Mouse (Mus musculus): Measurements from ENCODE around the gene Auh.

Gene Auh

GRCm38 (mm10) chr13:52924457-52924856 is 5.0 kb downstream of the Auh start:
- no peak for DNase-seq (ENCODE audit: low read depth, low spot score)

- DNase-seq (ENCODE audit: low read depth, low spot score) = no peak
Observed at GRCm38 (mm10) chr13:52921966-52922365, 7.5 kb downstream of the Auh start.

GRCm38 (mm10) chr13:52921065-52921825 is 8.2 kb downstream of the Auh start:
- no peak for DNase-seq (ENCODE audit: low read depth, low spot score)

- no peak for DNase-seq (ENCODE audit: low read depth, low spot score)
Observed at GRCm38 (mm10) chr13:52919790-52920352, 9.6 kb downstream of the Auh start.

- no peak for DNase-seq (ENCODE audit: low read depth, low spot score)
Observed at GRCm38 (mm10) chr13:52918333-52918732, 11.1 kb downstream of the Auh start.

- no peak for DNase-seq (ENCODE audit: low read depth, low spot score)
Observed at GRCm38 (mm10) chr13:52914591-52915110, 14.8 kb downstream of the Auh start.

GRCm38 (mm10) chr13:52913926-52914325 is 15.6 kb downstream of the Auh start:
- no peak for DNase-seq (ENCODE audit: low read depth, low spot score)

- peak; percentile 63 for DNase-seq (ENCODE audit: low read depth, low spot score)
Observed at GRCm38 (mm10) chr13:52912495-52912894, 17.0 kb downstream of the Auh start.

- DNase-seq (ENCODE audit: low read depth, low spot score) = no peak
Observed at GRCm38 (mm10) chr13:52911259-52911658, 18.2 kb downstream of the Auh start.

- no peak for DNase-seq (ENCODE audit: low read depth, low spot score)
Observed at GRCm38 (mm10) chr13:52906296-52906695, 23.2 kb downstream of the Auh start.

GRCm38 (mm10) chr13:52904175-52904574 is 25.3 kb downstream of the Auh start:
- DNase-seq (ENCODE audit: low read depth, low spot score) = peak; percentile 33

- DNase-seq (ENCODE audit: low read depth, low spot score) = peak; percentile 50
Observed at GRCm38 (mm10) chr13:52903767-52904166, 25.7 kb downstream of the Auh start.

- DNase-seq (ENCODE audit: low read depth, low spot score) = no peak
Observed at GRCm38 (mm10) chr13:52902517-52902916, 27.0 kb downstream of the Auh start.

- DNase-seq (ENCODE audit: low read depth, low spot score) = no peak
Observed at GRCm38 (mm10) chr13:52899664-52900063, 29.8 kb downstream of the Auh start.

GRCm38 (mm10) chr13:52897806-52898205 is 31.7 kb downstream of the Auh start:
- no peak for DNase-seq (ENCODE audit: low read depth, low spot score)

GRCm38 (mm10) chr13:52892791-52893190 is 36.7 kb downstream of the Auh start:
- DNase-seq (ENCODE audit: low read depth, low spot score) = no peak

GRCm38 (mm10) chr13:52892065-52892503 is 37.4 kb downstream of the Auh start:
- no peak for DNase-seq (ENCODE audit: low read depth, low spot score)

- DNase-seq (ENCODE audit: low read depth, low spot score) = no peak
Observed at GRCm38 (mm10) chr13:52890313-52890712, 39.2 kb downstream of the Auh start.

- DNase-seq (ENCODE audit: low read depth, low spot score) = no peak
Observed at GRCm38 (mm10) chr13:52886779-52887178, 42.7 kb downstream of the Auh start.

GRCm38 (mm10) chr13:52883960-52884326 is 45.5 kb downstream of the Auh start:
- DNase-seq (ENCODE audit: low read depth, low spot score) = no peak

GRCm38 (mm10) chr13:52883084-52883959 is 46.2 kb downstream of the Auh start:
- DNase-seq (ENCODE audit: low read depth, low spot score) = peak; percentile 40

- DNase-seq (ENCODE audit: low read depth, low spot score) = no peak
Observed at GRCm38 (mm10) chr13:52880386-52880785, 49.1 kb downstream of the Auh start.
